Mouse (Mus musculus) cerebellum, adult 2 months (tissue): ENCODE results near the gene 1500011B03Rik.

Source experiments
- CTCF ChIP-seq: fragments of 200-500 bp; IDR thresholded peaks from 2 replicates; pipeline ENCODE4 v1.5.1; 2011; ENCODE audit warnings: low read depth, mild to moderate bottlenecking, control low read depth, low read length, moderate library complexity, borderline replicate concordance; ENCODE audit not compliant: insufficient read depth
- POLR2A ChIP-seq: fragments of 200-500 bp; IDR thresholded peaks from 2 replicates; pipeline ENCODE4 v1.6.1; 2011; ENCODE audit warnings: low read length, control low read depth, borderline replicate concordance; ENCODE audit not compliant: insufficient read depth

DNA sequence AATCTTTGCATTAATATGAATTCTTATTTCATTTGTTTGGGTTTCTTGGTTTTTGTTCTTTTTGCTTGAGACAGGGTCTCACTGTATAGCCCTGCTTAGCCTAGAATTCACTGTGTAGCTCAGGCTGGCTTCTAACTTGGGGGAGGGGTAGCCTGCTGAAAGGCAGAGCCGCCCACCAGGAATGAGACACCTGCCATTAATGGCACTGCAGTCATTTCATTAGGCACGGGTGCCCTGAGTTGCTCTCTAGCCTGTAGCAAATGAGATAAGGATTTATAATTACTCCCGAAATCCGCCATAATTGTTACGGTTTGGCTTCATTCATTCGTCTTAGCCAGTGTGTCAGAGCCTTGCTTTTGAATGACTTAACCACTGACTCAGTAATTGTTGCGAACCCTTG lies 47.1 kb downstream of the 1500011B03Rik start:
- TF ChIP-seq CTCF (no peak), POLR2A (no peak)
